Mouse (Mus musculus) bone marrow macrophage, adult 2 months (primary cell): ENCODE results near the gene Blcap. TPM values are rescaled to one million over a fixed set of nuclear protein-coding genes. Genes with fewer than 3 reads are reported as not detected.

Source experiments
- H3K27ac ChIP-seq: 2 replicates; pipeline ENCODE4 v1.5.1; 2012; ENCODE audit warnings: low read depth, low read length; ENCODE audit not compliant: insufficient read depth
- H3K4me1 ChIP-seq: 2 replicates; pipeline ENCODE4 v1.6.1; 2012; ENCODE audit warnings: low read length; ENCODE audit not compliant: control insufficient read depth, insufficient read depth
- H3K4me3 ChIP-seq: 2 replicates; pipeline ENCODE4 v1.5.1; 2012; ENCODE audit warnings: mild to moderate bottlenecking, low read length, moderate library complexity; ENCODE audit not compliant: insufficient read depth
- CTCF ChIP-seq: IDR thresholded peaks from 2 replicates; pipeline ENCODE4 v1.5.1; 2012; ENCODE audit warnings: low read depth, mild to moderate bottlenecking, low read length, moderate library complexity
- POLR2A ChIP-seq: IDR thresholded peaks from 2 replicates; pipeline ENCODE4 v1.6.1; 2012; ENCODE audit warnings: mild to moderate bottlenecking, low read depth, low read length, borderline replicate concordance
- polyA plus RNA-seq: library from polyadenylated mRNA; stranded (reverse); fragments of >200 nt; gene quantifications from 2 replicates; pipeline ENCODE4 v1.2.4, GENCODE M21; 2012; ENCODE audit not compliant: missing spikeins, insufficient read depth, insufficient read length

Blcap gene
- polyA plus RNA-seq, 1 experiment: 33.5 TPM

- TF ChIP-seq POLR2A (no peak), CTCF (no peak)
- peaks cover 13% of the 10 kb centered on the region for H3K4me1 ChIP-seq
These were observed 11.2 kb downstream of the Blcap start, which contains the start of gene Nnat for GRCm38 (mm10) chr2:157559858-157560257. Gene Nnat, plus strand, starts transcription at chr2:157560078.

DNA sequence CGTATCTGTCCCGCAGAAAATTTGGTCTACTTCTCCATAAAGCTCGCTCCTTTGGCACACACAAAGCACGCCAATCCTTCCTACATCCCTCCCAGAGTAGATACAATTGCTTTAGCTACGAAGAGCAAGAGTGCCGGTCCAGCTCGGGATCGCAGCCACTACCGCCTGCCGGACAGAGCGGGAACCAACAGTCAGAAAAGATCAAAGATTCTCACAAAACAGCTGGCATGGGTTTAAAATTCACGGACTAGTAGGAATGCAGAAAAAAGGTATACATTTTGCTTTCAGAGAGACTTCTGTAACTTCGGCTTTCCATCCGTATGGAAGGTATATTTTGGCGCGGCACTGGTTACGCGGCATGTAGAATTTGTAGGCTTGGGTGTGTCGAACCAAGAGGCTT is 11.6 kb downstream of the Blcap start:
- no peak overlapping the region for H3K4me3 ChIP-seq
- no peak overlapping the region for H3K27ac ChIP-seq
- peaks cover 9% of the 10 kb centered on the region for H3K4me1 ChIP-seq
- TF ChIP-seq CTCF (no peak), POLR2A (no peak)

More at GRCm38 (mm10) chr2:157559858-157560257, 11.2 kb downstream of the Blcap start, which contains the start of gene Nnat:
- H3K27ac ChIP-seq: no peak within 1 kb of the TSS
- peak within 1 kb of the TSS; percentile 50 for H3K4me3 ChIP-seq

DNA sequence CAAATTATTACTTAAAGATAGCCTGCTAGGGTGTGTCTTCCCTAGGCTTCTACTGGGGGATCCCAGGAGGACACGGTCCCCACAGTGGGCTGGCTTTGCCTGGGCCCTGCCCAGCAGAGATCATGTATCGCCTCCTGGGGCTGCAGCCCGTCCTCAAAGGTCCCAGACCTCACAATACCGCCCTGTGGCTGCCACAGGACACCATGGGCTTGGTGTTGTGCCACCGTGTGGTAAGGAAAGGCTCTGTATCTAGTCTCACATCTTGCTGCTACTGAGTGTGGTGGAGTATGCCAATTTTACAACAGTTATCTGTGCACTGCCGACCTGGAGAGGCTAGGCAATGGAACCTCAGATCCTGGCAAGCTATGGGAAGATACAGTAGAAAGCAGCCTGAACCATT is 12.6 kb downstream of the Blcap start:
- Histone ChIP-seq H3K27ac (no peak overlapping the region), H3K4me3 (no peak overlapping the region), H3K4me1 (peaks cover 8% of the 10 kb centered on the region)
- TF ChIP-seq CTCF (no peak), POLR2A (no peak)

- Histone ChIP-seq H3K27ac (no peak overlapping the region), H3K4me3 (no peak overlapping the region), H3K4me1 (peaks cover 7% of the 10 kb centered on the region)
- TF ChIP-seq POLR2A (no peak), CTCF (no peak)
These were observed 13.0 kb downstream of the Blcap start for GRCm38 (mm10) chr2:157558051-157558450.

- no peak overlapping the region for H3K27ac ChIP-seq
- H3K4me1 ChIP-seq: peaks cover 6% of the 10 kb centered on the region; the same call in 1 of the 2 replicates
- no peak overlapping the region for H3K4me3 ChIP-seq
- TF ChIP-seq CTCF (no peak), POLR2A (no peak)
These were observed 14.9 kb downstream of the Blcap start for GRCm38 (mm10) chr2:157556074-157556698.

- TF ChIP-seq POLR2A (no peak), CTCF (no peak)
- Histone ChIP-seq H3K4me1 (peaks cover 6% of the 10 kb centered on the region; the same call in 1 of the 2 replicates), H3K4me3 (no peak overlapping the region), H3K27ac (no peak overlapping the region)
These were observed 18.8 kb downstream of the Blcap start for GRCm38 (mm10) chr2:157552158-157552886.

DNA sequence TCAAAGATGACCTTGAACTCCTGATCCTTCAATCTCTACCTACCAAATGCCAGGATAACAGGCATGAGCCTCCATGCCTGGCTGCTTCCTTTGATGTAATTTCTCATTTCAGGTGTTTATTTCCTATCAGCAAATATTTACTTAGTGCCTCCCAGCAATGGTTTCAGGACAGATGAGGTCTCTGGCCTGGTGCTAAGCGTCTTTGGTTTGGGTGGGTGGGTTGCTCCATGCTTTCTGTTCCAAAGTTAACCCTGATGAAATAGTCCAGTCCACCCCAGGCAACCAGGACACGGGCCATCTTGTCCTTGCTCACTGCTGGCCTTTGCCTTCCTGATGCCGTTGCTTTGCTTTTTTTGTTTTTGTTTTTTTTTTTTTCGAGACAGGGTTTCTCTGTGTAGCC is 20.8 kb downstream of the Blcap start:
- Histone ChIP-seq H3K4me3 (no peak overlapping the region), H3K4me1 (peaks cover 6% of the 10 kb centered on the region; the same call in 1 of the 2 replicates), H3K27ac (no peak overlapping the region)

DNA sequence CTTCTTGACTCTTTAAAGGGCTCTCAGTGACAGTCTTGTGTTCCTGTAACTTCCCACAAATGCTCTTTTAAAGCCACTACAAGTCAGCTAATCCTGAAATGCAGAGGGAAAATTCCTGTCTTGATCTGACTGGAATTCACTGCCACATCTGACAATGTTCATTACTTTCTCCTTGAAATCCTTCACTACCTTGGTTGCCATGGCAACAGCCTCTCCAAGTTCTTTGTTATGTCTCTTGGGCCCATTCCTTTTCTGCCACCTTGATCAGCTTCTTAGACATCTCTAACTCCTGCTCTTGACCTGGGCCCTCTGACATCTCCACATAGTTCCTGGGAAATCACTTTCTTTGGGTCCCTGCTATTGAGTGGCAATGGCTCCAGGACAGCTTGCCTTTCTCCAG is 24.4 kb downstream of the Blcap start:
- no peak for TF ChIP-seq CTCF
- H3K4me3 ChIP-seq: no peak overlapping the region
- no peaks in the 10 kb centered on the region for H3K4me1 ChIP-seq
- H3K27ac ChIP-seq: no peak overlapping the region

More for the DNA sequence above, 20.8 kb downstream of the Blcap start:
- TF ChIP-seq CTCF (no peak), POLR2A (no peak)

DNA sequence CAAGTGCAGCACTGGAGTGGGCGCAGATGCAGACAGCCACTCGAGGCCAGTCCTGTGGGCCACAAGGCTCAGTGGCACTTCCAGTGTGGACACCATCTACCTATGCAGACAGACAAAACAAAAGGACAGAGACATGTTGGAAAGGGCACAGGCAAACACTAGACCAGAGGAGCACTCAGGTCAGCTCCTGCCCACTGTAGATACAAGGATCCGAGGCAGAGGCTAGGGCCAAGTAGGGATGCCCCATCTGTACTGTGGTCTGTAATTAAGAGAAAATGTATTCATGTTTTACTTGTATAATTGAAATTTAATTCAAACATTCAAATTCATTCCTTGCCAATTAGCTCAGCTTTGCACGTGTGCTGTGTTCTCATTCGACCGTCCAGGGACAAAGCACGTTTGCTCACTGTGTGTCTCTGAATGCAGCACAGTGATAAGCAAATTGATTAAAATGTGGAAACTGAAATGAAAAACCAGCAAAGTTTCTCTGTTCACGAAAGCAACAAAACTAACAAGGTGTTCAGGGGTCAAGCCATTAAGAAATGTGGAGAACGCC is 26.7 kb downstream of the Blcap start:
- Histone ChIP-seq H3K27ac (no peak overlapping the region), H3K4me1 (no peaks in the 10 kb centered on the region), H3K4me3 (no peak overlapping the region)
- TF ChIP-seq POLR2A: no peak

- no peak overlapping the region for H3K4me3 ChIP-seq
- no peak for TF ChIP-seq POLR2A
- no peak for TF ChIP-seq CTCF
- no peaks in the 10 kb centered on the region for H3K4me1 ChIP-seq
- no peak overlapping the region for H3K27ac ChIP-seq
These were observed 28.7 kb downstream of the Blcap start for GRCm38 (mm10) chr2:157542415-157542814.
